Mouse (Mus musculus) hindbrain, postnatal 0 days (tissue): Measurements from ENCODE around the gene Mb21d2. TPM values are rescaled to one million over a fixed set of nuclear protein-coding genes. Genes with fewer than 3 reads are reported as not detected.

Experiments used
- ATAC-seq: fragments of 200-750 bp; cut with Nextera tagmentation; 2 replicates; pipeline ENCODE4 v1.8.0; 2017; ENCODE audit warnings: mild to moderate bottlenecking, moderate TSS enrichment, moderate library complexity
- DNase-seq: peaks from one replicate; pipeline ENCODE4 v3.0.0-alpha.2; 2015; ENCODE audit warnings: low spot score
- H3K27ac ChIP-seq: fragments of 300-500 bp; sonication (generic); 2 replicates; pipeline ENCODE4 v1.5.1; 2014; ENCODE audit warnings: mild to moderate bottlenecking
- H3K27me3 ChIP-seq: fragments of 300-500 bp; sonication (generic); 2 replicates; pipeline ENCODE4 v1.6.1; 2014; ENCODE audit warnings: low read length, mixed read lengths; ENCODE audit not compliant: insufficient read depth
- H3K36me3 ChIP-seq: fragments of 300-500 bp; sonication (generic); 2 replicates; pipeline ENCODE4 v1.6.1; 2014; ENCODE audit warnings: low read length, mixed read lengths; ENCODE audit not compliant: insufficient read depth
- H3K4me1 ChIP-seq: fragments of 300-500 bp; sonication (generic); 2 replicates; pipeline ENCODE4 v1.6.1; 2014; ENCODE audit warnings: antibody characterized with exemption, low read length, mixed read lengths; ENCODE audit not compliant: insufficient read depth
- H3K4me2 ChIP-seq: fragments of 300-500 bp; sonication (generic); 2 replicates; pipeline ENCODE4 v1.6.1; 2014; ENCODE audit warnings: low read depth, mild to moderate bottlenecking, low read length, moderate library complexity, mixed read lengths
- H3K4me3 ChIP-seq: fragments of 300-500 bp; sonication (generic); 2 replicates; pipeline ENCODE4 v1.5.1; 2014; ENCODE audit warnings: low read length
- H3K9ac ChIP-seq: fragments of 300-500 bp; sonication (generic); replicated peaks from 2 replicates; pipeline ENCODE4 v1.6.1; 2014; ENCODE audit warnings: mild to moderate bottlenecking, low read length, moderate library complexity, mixed read lengths
- H3K9me3 ChIP-seq: fragments of 300-500 bp; sonication (generic); 2 replicates; pipeline ENCODE4 v1.6.1; 2016; ENCODE audit warnings: low read length, mixed read lengths
- CTCF ChIP-seq: IDR thresholded peaks from 2 replicates; pipeline ENCODE4 v1.5.1; 2016; ENCODE audit warnings: antibody characterized with exemption, control low read depth, low read depth
- WGBS: fragments of 180-500 bp; shearing (Covaris S2); extraction: QIAGEN DNeasy Blood & Tissue Kit; methylation state at CpG from one replicate; pipeline ENCODE4 v1.1.7; 2014; 5-methylcytosine and 5-hydroxymethylcytosine counted together
- polyA plus RNA-seq: library from polyadenylated mRNA; unstranded; fragments of >200 nt; fragmentation: Nextera tagmentation; extraction: Ambion mirVana; gene quantifications from 2 replicates; pipeline ENCODE4 v1.2.1, GENCODE M21; 2015
- total RNA-seq: library from RNA; depleted of rRNA; stranded (reverse); fragments of >200 nt; gene quantifications from 2 replicates; pipeline ENCODE4 v1.2.3, GENCODE M21; 2014

The Mb21d2 gene
- total and polyA plus RNA-seq, 2 experiments from 2014 or later, result 19.9 to 69.5 TPM

- ATAC-seq, result no peak
- Histone ChIP-seq H3K4me3 (no peak overlapping the region), H3K36me3 (no peaks in the 10 kb centered on the region), H3K27ac (no peak overlapping the region), H3K9me3 (no peaks in the 10 kb centered on the region), H3K9ac (no peak overlapping the region), H3K27me3 (no peaks in the 10 kb centered on the region), H3K4me2 (no peak overlapping the region), H3K4me1 (peaks cover 12% of the 10 kb centered on the region)
- WGBS, result 74% methylated on average over 14 of the region's 14 CpGs
- TF ChIP-seq CTCF, result no peak
- no peak for DNase-seq
Observed at GRCm38 (mm10) chr16:28902620-28903565, 26.6 kb downstream of the Mb21d2 start.

DNA sequence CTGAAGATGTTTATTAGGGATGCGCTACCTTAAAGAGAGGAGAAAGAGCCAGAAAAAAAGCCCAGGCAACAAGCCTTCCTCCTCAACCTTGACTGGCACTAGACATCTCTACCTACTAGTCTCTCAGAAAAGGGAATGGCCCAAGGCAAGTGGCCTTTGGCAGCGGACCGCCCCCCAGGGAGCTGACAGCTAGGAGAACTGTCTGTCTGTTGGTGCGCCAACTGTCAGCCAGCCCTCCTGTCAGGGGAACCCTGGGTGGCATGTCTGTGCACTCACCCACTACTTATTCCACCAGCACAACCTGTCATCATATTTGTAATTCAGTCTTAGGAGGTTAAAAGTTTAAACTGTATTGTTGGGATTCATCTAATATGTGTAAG lies 30.3 kb downstream of the Mb21d2 start:
- no peaks in the 10 kb centered on the region for H3K36me3 ChIP-seq
- no peaks in the 10 kb centered on the region for H3K27me3 ChIP-seq
- H3K4me3 ChIP-seq, result no peak overlapping the region
- no peak for DNase-seq
- H3K9ac ChIP-seq, result no peak overlapping the region
- 58% methylated on average over 4 of the region's 4 CpGs for WGBS
- no peak for TF ChIP-seq CTCF
- H3K27ac ChIP-seq, result no peak overlapping the region
- no peak for ATAC-seq
- peaks cover 9% of the 10 kb centered on the region for H3K4me1 ChIP-seq
- H3K4me2 ChIP-seq, result no peak overlapping the region
- no peaks in the 10 kb centered on the region for H3K9me3 ChIP-seq

DNA sequence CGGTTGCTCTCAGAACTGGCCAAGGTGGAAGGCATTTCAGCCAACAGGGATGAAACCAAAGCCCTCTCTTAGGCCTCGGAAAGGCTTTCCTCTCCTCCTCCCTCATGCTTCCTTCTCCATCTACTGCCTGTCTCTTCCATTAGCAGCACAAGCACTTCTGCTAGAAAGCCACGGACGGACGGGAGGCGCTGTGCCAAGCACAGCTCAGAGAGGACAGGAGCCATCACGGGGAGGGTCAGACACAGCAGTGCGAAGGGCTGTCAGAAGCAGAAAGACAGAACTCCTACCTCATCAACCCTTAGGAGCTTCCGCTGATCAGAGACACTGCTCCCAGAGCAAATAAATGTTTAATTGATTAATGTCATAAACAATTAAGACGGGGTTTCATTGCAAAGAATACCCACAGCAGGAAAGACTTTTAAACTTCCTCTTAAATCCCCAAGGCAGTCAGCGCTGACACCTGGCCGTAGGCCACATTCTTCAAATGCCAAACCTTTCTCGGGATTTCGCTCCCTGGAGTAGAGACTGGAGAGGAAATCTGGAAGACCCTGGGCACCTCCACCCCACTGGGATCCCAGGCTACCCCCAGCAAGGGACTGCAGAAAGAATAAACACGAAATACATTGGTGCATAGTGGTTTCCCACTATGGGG lies 30.8 kb downstream of the Mb21d2 start:
- H3K36me3 ChIP-seq, result no peaks in the 10 kb centered on the region
- no peak overlapping the region for H3K27ac ChIP-seq
- ATAC-seq (peak; percentile 48; the same call in 1 of the 2 replicates), DNase-seq (peak; percentile 62)
- peaks cover 9% of the 10 kb centered on the region for H3K4me1 ChIP-seq
- no peaks in the 10 kb centered on the region for H3K9me3 ChIP-seq
- no peak overlapping the region for H3K4me3 ChIP-seq
- no peak overlapping the region for H3K4me2 ChIP-seq
- peak; percentile 60 for TF ChIP-seq CTCF
- no peaks in the 10 kb centered on the region for H3K27me3 ChIP-seq
- no peak overlapping the region for H3K9ac ChIP-seq
- WGBS, result 35% methylated on average over 15 of the region's 15 CpGs

- ATAC-seq, result no peak
- Histone ChIP-seq H3K4me3 (no peak overlapping the region), H3K36me3 (no peaks in the 10 kb centered on the region), H3K4me2 (no peak overlapping the region), H3K4me1 (peaks cover 9% of the 10 kb centered on the region), H3K27me3 (no peaks in the 10 kb centered on the region), H3K9me3 (no peaks in the 10 kb centered on the region), H3K9ac (no peak overlapping the region), H3K27ac (no peak overlapping the region)
- DNase-seq, result no peak
- no peak for TF ChIP-seq CTCF
- 97% methylated on average over 7 of the region's 7 CpGs for WGBS
Observed at GRCm38 (mm10) chr16:28896571-28896970, 32.9 kb downstream of the Mb21d2 start.

DNA sequence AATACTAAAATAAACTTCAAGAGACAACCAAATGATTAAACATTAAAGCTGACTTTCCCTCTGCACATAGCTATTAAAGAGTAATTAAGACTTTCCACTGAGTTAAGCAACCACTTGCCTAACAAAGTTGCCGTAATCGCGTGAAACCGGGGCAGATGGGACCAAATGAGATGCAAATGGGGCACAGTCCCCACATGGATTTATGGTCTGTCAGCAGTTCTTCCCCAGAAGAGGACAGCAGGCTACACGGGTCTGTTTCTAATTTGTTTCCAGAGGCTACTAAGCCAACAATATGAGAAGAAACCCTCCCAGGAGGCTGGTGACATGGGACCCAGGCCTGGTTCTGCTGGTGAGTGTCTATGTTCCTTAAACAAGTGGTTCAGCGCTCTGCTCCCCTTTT lies 34.6 kb downstream of the Mb21d2 start:
- no peak for DNase-seq
- Histone ChIP-seq H3K4me1 (peaks cover 9% of the 10 kb centered on the region), H3K4me3 (no peak overlapping the region), H3K4me2 (no peak overlapping the region), H3K9me3 (no peaks in the 10 kb centered on the region), H3K27ac (no peak overlapping the region), H3K9ac (no peak overlapping the region), H3K36me3 (no peaks in the 10 kb centered on the region), H3K27me3 (no peaks in the 10 kb centered on the region)
- no peak for TF ChIP-seq CTCF
- no peak for ATAC-seq
- 53% methylated on average over 6 of the region's 6 CpGs for WGBS

DNA sequence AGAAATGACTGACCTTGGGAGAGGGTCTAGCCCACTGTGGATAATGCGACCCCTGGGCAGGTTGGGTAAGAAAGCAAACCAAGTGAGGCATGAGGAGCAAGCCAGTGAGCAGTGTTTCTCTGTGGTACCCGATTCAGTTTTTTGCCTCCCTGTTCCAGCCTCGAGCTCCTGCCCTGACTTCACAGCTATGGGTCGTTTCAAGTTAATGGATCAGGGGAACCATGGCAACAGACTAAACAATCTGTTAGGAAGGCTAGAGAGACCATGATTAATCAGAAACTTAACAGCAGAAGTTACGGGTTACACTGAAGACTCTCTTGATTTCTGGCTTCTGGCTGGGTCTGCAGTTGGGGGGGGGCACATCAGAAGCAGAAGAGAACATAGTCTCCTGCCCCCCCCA lies 36.2 kb downstream of the Mb21d2 start:
- no peak for TF ChIP-seq CTCF
- no peak overlapping the region for H3K27ac ChIP-seq
- no peak overlapping the region for H3K4me3 ChIP-seq
- no peak overlapping the region for H3K9ac ChIP-seq
- ATAC-seq (no peak), DNase-seq (no peak)
- H3K36me3 ChIP-seq, result no peaks in the 10 kb centered on the region
- H3K9me3 ChIP-seq, result no peaks in the 10 kb centered on the region
- H3K27me3 ChIP-seq, result no peaks in the 10 kb centered on the region
- WGBS, result 27% methylated on average over 5 of the region's 5 CpGs
- H3K4me1 ChIP-seq, result peaks cover 4% of the 10 kb centered on the region; the same call in 1 of the 2 replicates
- H3K4me2 ChIP-seq, result no peak overlapping the region
